Mouse (Mus musculus) G1E-ER4 (cell line): ENCODE data around the gene Gm49380. TPM values are rescaled to one million over a fixed set of nuclear protein-coding genes. Genes with fewer than 3 reads are reported as not detected.

ENCODE experiments used
- GATA1 ChIP-seq: IDR thresholded peaks from one replicate; pipeline ENCODE4 v1.8.0; 2012; ENCODE audit warnings: low read length, inconsistent platforms
- polyA plus RNA-seq: library from polyadenylated mRNA; stranded (reverse); fragments of >175 nt; gene quantifications from 2 replicates; pipeline ENCODE4 v1.2.3, GENCODE M21; 2012

The Gm49380 gene
- polyA plus RNA-seq, 1 experiment: not detected

DNA sequence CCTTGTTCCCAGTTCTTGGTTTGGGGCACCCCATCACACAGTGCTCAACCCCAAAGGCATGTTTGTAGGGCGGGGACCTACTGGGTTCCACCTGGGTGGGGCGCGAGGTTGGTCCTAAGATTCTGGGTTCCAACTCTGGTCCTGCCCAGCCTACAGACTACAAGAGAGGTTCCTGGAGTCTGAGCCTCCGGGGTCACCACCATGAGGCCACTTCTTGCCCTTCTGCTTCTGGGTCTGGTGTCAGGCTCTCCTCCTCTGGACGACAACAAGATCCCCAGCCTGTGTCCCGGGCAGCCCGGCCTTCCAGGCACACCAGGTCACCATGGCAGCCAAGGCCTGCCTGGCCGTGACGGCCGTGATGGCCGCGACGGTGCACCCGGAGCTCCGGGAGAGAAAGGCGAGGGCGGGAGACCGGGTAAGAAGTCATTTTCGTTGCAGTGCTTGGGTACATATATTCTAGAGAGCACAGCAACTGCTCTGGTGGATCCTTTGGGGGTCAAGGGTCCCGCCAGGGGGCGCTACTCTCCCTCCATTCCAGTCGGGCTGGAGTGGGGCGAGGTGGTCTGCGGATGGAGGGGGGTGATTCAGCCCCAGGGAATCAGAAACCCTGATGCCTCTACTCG is 5.6 kb downstream of the Gm49380 start:
- TF ChIP-seq GATA1: no peak

- no peak for TF ChIP-seq GATA1
Observed at GRCm38 (mm10) chr9:44107110-44107509, 6.2 kb downstream of the Gm49380 start, which contains the start of gene C1qtnf5. TSS of gene C1qtnf5 (plus strand) at chr9:44107245.

DNA sequence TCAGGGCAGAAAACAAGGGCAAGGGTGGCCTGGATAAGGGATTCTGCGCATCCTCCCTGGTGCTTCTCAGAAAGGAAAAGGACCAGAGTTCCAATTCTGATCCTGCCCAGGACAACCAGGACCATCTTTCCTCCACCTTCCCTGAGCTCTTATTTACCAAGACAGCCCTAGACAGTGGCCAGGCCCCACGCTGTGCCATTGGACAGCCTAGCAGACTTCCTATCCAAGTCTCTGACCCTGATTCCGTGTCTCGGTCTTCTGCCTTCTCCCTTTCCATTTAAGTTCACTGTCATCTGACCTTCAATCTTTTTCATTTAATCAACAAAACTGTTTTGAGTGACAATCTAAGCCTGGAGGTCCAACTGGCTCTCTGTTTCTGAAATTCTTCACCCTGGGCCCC is 6.7 kb downstream of the Gm49380 start:
- no peak for TF ChIP-seq GATA1

GRCm38 (mm10) chr9:44106182-44106581 is 7.1 kb downstream of the Gm49380 start:
- TF ChIP-seq GATA1: no peak

- TF ChIP-seq GATA1: no peak
Observed at GRCm38 (mm10) chr9:44105781-44106180, 7.5 kb downstream of the Gm49380 start.

GRCm38 (mm10) chr9:44104881-44105280 is 8.4 kb downstream of the Gm49380 start:
- TF ChIP-seq GATA1: no peak

DNA sequence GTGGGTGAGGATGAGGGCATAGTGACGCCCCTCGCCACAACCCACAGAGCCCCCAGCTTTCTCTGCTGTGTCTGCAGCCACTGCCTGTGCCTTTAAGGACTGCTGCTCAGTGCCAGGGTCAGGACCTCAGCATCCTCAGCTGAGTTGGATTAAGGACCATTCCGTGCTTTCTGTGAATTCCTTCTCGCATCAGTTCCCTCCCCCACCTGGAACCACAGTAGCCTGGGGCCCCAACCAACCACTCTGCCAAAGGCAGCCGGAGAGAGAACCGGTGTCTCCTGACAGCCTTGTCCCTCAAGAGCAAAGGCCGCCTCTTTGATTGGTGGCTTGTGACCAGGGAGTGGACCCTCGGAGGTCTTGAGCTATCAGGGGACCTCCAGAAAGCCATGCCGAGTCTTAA is 11.8 kb downstream of the Gm49380 start, which contains the start of gene Mfrp:
Gene Mfrp (plus strand): TSS at position 240 of the 400 bp plus-strand sequence.
- TF ChIP-seq GATA1: no peak

- no peak for TF ChIP-seq GATA1
Observed at GRCm38 (mm10) chr9:44096536-44096935, 16.8 kb downstream of the Gm49380 start.

DNA sequence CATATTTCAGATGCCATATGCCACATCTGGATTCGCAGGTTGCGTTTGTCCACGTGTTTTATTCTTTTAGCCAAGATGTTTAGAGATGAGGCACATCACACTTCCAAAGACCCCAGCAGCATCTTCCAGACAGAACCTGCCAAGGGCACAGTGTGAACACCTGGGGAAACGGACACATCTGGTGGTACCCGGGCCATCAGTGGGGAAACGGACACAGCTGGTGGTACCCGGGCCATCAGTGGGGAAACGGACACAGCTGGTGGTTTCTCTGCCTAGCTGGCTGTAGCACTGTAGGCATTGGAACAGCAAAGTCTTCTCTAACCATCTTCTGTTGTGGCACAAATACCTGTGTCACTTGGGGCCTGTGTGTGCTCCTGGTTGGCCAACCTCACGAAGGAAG is 17.5 kb downstream of the Gm49380 start:
- TF ChIP-seq GATA1: no peak

DNA sequence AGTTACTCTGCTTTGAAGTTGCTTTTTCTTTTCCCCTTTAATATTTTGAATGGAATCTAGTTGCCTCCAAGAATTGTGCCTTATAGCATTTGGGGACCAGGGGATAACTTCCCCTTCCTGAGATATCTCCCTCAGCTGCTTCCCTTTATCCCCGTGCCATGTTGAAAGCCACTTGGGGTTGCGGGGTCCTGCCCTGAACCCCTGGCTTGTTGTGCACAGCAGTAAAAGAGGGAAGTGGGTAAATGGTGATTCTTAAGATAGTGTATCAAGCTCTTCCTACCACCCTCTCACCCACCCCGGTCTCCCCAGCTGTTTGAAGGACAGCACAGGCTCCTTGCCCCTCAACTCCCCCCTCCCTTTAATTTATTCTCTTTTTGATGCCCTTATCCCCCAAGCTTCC is 18.6 kb downstream of the Gm49380 start:
- no peak for TF ChIP-seq GATA1

GRCm38 (mm10) chr9:44093612-44094503 is 19.4 kb downstream of the Gm49380 start:
- TF ChIP-seq GATA1: no peak

DNA sequence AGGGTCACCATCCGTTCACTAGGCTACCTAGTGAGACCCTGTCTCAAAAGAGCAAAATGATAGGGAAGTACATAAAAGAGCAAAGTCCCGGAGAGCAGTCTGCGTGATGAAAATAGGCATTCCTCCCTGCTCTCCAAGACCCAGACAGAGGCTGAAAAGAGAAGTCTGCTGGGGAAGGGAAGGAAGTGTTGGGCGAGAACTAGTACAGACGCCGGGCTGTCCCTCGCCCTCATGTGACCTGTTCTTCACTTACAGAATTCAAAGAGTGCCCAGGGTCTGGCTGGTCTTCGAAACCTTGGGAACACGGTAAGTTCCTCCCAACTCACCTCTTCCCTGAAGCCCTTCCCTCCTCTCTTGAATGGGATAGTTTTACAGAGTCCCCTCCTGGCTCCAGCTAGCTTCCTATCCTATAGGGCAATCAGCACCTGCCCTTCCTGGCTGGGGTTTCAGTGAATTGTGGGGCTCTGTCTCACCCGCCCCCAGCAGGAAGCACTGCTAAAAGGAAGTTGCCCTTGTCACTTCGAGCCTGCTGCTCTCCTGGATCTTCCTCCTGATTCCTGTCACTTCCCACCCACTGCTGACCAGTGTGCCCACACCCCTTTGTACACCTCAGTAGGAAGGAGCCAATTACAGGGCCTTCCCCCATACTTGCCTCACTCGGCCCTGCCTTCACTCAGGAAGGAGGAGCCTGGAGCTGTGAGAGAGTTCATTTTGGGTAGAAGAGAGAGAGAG is 24.3 kb downstream of the Gm49380 start:
- no peak for TF ChIP-seq GATA1

DNA sequence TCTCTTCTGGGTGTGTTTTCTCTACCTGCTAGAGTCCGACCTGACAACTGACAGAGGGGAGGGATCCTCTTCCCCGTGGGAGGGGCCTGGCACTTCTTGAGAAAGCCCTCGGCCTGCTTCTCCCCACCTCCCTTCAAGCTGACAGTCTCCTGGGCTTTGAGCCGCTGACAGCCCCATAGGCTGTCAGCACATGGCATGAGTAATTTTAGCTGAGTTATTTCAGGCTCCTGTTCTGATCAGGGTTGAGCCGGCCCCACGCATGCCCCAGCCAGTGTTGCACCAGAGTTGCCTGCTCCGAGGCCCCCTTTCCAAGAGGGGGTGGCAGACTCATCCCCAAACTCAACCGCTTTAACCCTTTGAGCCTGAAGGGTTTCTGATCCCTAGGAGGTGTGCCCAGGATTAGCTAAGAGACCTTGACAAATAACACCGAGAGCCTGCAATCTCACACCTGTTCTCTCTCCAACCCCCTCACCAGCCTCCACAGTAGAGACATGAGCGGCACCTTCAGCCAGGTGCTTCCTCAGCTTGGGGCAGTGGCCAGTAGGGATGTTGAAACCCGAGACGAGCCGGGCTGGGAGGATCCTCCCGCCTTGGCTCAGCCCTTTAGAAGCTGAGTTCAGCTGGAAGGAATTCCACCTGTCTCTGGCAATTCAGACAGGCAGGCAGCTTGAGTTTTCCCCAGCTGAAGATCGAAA is 25.4 kb downstream of the Gm49380 start:
- TF ChIP-seq GATA1: no peak

DNA sequence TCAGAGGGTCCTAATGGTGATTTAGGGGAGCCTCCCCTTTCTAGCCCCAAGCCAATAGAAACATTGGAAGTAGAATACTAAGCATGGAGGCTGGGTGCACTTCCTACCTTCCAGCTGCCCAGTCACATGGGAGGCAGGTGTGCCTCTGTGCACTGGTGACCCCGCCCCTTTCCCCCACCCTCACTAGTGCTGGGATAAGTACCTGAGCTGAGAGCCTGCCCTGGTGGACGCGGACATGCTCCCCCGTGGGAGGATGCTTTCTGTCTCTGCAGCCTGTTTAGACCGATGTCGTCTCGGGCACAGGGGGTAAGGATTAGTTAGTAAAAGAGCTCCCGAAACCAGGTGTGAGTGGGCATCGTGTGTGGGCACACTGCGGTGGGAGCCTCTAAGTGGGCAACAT is 26.3 kb downstream of the Gm49380 start:
- no peak for TF ChIP-seq GATA1
